Mouse (Mus musculus) cerebellum, adult (tissue): ENCODE measurements at regions not wholly inside any gene's neighbourhood (a gene's known extent, or its start where the extent isn't known, plus 50 kb on each side); places are given as distances from the start of the nearest gene placed in this dataset.

Source experiments
- ATAC-seq: cut with Nextera tagmentation; 2 replicates; pipeline ENCODE4 v1.9.2; 2017; ENCODE audit warnings: mild to moderate bottlenecking, moderate library complexity, mixed read lengths; ENCODE audit not compliant: insufficient number of reproducible peaks, low FRiP score, low TSS enrichment

- ATAC-seq, result no peak
Observed at GRCm38 (mm10) chr8:41648276-41648675, 231.4 kb upstream of the Frg1 start.

- no peak for ATAC-seq
Observed at GRCm38 (mm10) chr8:41644626-41645025, 227.8 kb upstream of the Frg1 start.

- ATAC-seq, result no peak
Observed at GRCm38 (mm10) chr8:41623841-41624240, 207.0 kb upstream of the Frg1 start.

- ATAC-seq, result no peak
Observed at GRCm38 (mm10) chr8:41600255-41600654, 183.4 kb upstream of the Frg1 start.

- ATAC-seq, result no peak
Observed at GRCm38 (mm10) chr8:41594446-41594845, 177.6 kb upstream of the Frg1 start.

- no peak for ATAC-seq
Observed at GRCm38 (mm10) chr8:41593666-41594042, 176.8 kb upstream of the Frg1 start.

GRCm38 (mm10) chr8:41592741-41593665 is 176.1 kb upstream of the Frg1 start:
- ATAC-seq, result no peak

- ATAC-seq, result no peak
Observed at GRCm38 (mm10) chr8:41592174-41592573, 175.3 kb upstream of the Frg1 start.

GRCm38 (mm10) chr8:41588157-41588556 is 171.3 kb upstream of the Frg1 start:
- no peak for ATAC-seq

GRCm38 (mm10) chr8:41573027-41573885 is 156.4 kb upstream of the Frg1 start:
- ATAC-seq, result peak; percentile 82; the same call in 1 of the 2 replicates

- no peak for ATAC-seq
Observed at GRCm38 (mm10) chr8:41570566-41570965, 153.7 kb upstream of the Frg1 start.

GRCm38 (mm10) chr8:41561995-41562394 is 145.1 kb upstream of the Frg1 start:
- no peak for ATAC-seq

GRCm38 (mm10) chr8:41556819-41557218 is 139.9 kb upstream of the Frg1 start:
- ATAC-seq, result no peak

- no peak for ATAC-seq
Observed at GRCm38 (mm10) chr8:41552747-41553534, 136.1 kb upstream of the Frg1 start.

- ATAC-seq, result no peak
Observed at GRCm38 (mm10) chr8:41551925-41552414, 135.1 kb upstream of the Frg1 start.

GRCm38 (mm10) chr8:41550095-41550420 is 133.2 kb upstream of the Frg1 start:
- no peak for ATAC-seq

- ATAC-seq, result no peak
Observed at GRCm38 (mm10) chr8:41549220-41550094, 132.6 kb upstream of the Frg1 start.

- no peak for ATAC-seq
Observed at GRCm38 (mm10) chr8:41547730-41548368, 131.0 kb upstream of the Frg1 start.

GRCm38 (mm10) chr8:41532212-41532611 is 115.3 kb upstream of the Frg1 start:
- no peak for ATAC-seq
